Mouse (Mus musculus) gastrocnemius, postnatal 4 days (tissue): ENCODE data around the gene Pon3. TPM values are rescaled to one million over a fixed set of nuclear protein-coding genes. Genes with fewer than 3 reads are reported as not detected.
"Not testable (repeated sequence)": the region's sequence is repeated elsewhere in the genome, so short reads cannot be mapped to it uniquely, and the experiment has no call there.

Source experiments
- DNase-seq, 2 experiments: peaks; one replicate each; pipeline ENCODE4 v3.0.0; 2021 to 2022; ENCODE audit warnings: low spot score in 2 of 2, mixed read lengths in 2 of 2
- total RNA-seq, 2 experiments: library from RNA; stranded (reverse); gene quantifications; 2 replicates each; pipeline ENCODE4 v1.2.3; 2021

Gene Pon3
- total RNA-seq, 2 experiments from 2014 or later = 8.0 to 10.0 TPM

GRCm38 (mm10) chr6:5262322-5263249, 6.5 kb upstream of the Pon3 start:
- DNase-seq = no peak

DNA sequence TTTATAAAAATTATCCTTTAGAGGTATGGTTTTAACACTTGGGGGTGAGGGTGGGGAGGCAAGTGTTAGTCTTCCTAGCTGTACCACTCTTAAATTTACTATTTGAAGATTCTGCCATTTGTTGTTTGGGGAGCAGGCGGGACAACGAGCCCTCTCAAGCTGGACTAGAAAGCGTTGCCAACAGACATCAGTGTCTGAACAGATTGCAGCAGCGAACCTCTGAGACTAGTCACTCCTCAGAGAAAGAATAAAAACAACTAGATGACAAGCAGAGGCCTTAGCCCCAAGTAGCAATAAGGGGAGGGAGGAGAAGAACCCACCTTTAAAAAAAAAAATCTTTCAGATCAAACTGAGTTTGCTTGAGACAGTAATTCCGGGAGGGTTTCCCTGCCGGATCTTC, 795 bp downstream of the Pon3 start:
- no peak for DNase-seq

- DNase-seq = no peak
Measured at GRCm38 (mm10) chr6:5254869-5255268, 1.2 kb downstream of the Pon3 start.

DNA sequence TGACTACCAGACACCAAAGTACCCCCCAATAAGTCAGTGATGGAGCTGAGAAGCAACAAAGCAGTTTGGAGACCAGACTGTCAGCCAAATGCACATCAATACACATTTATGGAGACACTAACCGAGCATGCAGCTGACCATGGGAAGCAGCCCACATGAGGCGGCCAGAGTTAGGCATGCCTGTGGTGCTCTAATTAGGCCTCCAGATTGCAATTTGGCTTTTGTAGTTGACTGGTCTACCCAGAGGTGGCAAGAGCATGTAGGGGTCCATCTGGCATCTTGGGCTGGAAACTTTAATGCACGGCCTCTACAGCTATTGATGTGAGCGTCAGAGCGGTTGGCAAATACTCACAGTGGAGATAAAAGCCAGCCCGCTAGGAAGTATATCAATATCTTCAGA, 10.2 kb downstream of the Pon3 start:
- no peak for DNase-seq

DNA sequence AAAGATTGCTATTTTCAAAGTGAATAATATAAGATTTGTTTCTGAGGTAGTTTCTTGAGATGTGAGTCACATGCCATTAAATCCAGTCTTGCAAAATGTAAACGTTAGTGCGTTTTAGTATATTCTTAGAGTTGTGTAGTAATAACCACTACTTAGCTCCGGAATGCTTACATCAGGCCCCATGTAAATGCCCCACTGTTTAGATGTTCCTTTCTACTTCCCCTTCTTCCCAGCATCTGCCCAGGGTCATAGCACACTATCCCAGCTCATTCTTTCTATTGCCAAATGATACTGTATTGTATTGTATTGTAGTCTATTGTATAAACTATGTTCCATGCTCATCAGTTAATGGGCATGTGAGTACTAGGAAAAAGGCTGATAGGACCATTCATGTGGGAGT, 17.3 kb downstream of the Pon3 start:
- no peak for DNase-seq

DNA sequence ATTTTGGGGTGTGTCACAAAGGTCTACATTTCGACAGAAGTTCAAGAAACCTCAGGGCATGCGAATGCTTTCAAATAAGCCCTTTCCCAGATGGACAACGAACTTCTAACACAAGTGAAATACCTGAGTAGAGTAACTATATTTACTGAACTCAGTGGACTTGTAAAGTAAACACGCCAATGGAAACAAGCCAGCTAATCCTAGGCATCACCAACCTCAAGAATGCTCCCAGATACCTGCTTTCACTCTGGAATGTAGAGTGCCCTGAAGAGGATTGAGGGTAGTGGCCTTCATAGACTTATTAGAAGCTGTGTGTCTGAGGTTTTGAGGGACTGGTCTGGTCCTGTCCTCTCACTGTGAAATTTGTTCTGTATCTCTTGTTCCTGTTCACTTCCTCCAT, 18.6 kb downstream of the Pon3 start:
- DNase-seq = no peak

DNA sequence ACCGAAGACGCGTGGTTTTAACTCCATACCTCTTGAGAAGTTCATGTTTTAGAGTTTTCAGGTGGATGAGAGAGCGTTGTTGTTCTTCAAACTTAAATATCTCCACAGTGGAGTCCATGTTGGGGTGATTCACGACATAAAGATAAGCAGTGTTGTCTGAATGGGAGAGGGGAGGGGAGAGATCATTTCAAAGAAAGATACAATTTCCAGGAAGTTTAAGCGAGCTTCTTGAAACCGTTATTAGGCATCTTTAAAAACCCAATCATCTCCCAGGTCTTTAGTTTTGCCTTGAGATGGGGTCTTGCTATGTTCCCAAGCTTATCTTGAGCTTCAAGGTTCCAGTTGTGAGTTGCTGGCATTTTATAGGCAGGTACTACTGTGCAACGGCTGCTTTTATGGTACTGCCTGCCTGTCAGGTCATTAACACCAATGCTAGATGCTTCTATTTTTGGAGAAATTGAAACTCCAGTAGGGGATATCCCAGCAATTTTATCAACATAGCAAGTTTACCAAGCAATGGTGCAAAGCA, 19.2 kb downstream of the Pon3 start:
- no peak for DNase-seq

- no peak for DNase-seq
Measured at GRCm38 (mm10) chr6:5234563-5234962, 21.5 kb downstream of the Pon3 start.

DNA sequence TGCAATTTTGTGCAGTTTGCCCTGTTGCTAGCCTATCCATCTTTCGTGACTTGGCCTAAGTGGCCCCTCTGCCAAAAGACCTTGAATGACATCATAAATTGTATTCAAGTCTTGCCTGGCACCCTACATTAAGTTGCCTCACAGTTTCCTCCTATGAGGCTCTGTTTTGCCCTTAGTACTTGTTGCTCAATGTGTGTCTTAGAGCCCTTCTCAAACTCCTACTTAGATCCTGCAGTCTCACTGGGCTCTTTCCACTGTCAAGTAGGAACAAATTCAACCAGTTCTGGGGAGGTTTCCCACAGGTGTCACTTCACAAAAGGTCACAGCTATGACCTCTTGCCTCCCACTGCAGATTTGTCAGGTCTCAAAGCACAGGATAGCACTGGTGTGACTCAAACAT, 22.3 kb downstream of the Pon3 start:
- DNase-seq = no peak

DNA sequence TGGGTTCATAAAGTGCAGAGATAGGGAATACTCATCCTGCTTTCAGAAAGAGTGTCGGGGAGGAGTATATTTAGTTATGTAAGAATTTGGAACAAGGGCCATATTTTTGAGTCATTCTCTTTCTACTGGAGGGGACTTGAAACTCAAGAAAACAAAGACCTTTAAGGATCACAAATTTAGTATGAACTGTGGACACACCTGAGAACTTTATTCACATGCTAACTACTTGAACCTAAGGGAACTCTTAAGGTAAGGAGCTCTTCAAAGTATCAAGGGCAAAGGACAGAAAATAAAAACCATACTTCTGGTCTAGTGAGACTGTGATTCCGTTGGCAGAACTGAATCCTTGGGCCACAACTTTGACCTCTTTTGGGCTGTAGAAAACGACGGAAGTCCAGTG, 24.1 kb downstream of the Pon3 start:
- no peak for DNase-seq

DNA sequence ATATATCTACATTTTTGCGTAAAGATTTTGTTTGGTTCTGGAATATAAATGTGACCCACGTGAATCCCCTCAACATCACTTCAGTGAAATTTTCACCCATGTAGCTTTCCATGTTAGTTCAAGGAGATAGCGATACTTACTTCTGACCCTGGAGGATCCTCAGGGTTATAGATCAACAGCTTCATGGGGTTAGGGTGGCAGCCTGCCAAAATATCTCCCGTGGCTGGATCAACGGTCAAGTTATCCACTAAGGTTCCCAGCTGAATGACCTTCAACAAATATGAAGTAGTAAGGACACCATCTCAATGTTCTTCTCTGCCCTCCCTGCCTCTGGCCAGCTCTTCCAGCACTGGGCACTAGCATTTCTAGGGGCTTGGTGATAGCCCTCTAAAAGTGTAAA, 25.8 kb downstream of the Pon3 start:
- no peak for DNase-seq

DNA sequence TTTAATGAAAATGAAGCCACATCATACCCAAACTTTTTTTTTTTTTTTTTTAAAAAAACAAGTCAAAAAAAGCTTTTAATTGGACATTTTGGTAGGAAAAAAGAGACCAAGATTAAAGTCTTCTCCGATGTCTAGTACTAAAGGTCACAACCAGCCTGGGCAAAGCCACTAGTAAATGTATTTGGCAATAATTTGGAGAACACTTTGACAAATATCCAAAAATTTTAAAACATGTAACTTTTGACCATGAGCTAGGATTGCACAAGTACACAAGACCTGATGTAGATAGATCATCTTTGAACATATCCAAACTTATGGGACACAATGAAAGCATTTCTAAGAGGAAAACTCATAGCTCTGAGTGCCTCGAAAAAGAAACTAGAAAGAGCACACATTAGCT, 32.5 kb downstream of the Pon3 start:
- DNase-seq = not testable (repeated sequence)

DNA sequence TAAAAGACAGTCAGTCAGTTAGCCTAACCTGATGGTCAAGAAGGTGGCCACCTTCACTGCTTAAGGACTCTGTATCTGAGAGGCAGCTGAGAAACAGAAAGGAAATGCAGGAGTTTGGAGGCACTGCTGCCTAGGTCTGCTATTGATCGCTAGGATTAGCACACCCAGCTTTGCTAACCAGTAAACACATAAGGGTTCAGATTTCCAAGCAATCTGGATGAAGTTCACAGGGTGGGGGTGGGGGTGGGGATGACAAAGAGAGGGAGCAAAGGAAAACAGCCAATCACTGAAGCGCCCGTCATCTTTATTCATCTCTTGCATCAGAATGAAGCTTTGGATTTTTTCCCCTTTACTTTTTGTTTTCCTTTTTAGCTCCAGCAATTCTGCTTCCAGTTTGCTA, 34.0 kb downstream of the Pon3 start:
- DNase-seq = no peak

GRCm38 (mm10) chr6:5218190-5218589, 37.9 kb downstream of the Pon3 start:
- DNase-seq = no peak

DNA sequence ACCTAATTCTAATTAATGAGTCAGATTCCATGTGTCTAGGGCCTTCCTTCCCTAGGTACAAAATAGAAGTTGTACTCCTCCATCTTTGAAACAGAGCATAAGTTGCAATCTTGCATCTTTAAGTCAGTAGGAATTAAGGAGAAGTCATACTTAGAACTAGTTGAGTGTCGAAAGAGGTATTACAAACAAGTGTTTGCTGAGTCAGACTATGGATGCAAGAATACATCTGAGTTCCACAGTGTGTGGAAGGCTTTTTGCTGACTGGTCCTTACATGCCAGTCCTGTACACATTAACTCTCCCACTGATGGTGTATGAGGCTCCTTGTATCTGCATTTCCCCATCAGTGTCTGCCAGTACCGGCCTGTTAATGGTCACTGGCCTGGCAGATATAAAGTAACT, 48.3 kb downstream of the Pon3 start:
- DNase-seq = no peak

DNA sequence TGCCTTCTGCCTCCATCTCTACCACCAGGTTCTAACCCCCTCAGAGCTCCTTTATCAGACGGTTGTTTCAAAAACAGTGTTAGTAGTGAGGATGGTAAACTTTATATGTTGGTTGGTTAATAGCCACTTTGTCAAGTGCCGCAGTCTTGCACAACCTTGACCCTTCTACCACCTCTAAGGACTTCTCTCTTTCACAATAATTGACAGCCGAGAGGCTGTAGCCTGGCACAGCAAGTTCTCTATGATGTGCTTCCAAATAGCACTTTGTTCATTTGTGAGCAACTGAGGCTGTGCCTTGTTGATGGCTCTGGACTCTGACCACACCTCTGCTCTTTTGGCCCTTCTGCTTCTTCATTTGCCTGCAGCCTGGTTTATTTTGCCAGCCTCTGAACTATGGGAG, 56.2 kb downstream of the Pon3 start:
- no peak for DNase-seq

- DNase-seq = no peak
Measured at GRCm38 (mm10) chr6:5199376-5199905, 56.6 kb downstream of the Pon3 start.

- no peak for DNase-seq
Measured at GRCm38 (mm10) chr6:5198590-5198989, 57.5 kb downstream of the Pon3 start.

DNA sequence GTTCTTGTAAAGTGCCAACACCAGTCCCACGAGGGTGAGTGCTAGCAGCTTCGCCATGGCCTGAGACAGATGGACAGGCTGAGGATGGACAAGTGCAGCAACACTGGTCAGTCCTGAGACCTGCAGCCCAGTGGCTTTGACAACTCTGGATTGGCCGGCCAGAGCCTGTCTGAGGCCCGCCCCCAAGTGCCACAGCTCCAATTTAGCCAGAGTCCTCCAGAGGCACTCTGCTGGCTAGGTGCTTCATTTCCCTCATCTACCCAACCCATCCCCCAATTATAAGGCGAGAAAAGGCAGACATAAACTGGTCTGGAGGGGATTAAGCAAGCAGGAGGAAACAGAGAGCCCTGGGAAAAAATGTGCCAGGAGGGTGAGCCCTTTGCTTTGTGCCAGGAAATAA, 62.4 kb downstream of the Pon3 start, which contains the start of gene Pon1:
Gene Pon1, minus strand, starts transcription at position 254 of the 400 bp plus-strand sequence.
- no peak for DNase-seq

- no peak for DNase-seq
Measured at GRCm38 (mm10) chr6:5190761-5191160, 65.3 kb downstream of the Pon3 start.

- no peak for DNase-seq
Measured at GRCm38 (mm10) chr6:5189507-5189906, 66.6 kb downstream of the Pon3 start.

DNA sequence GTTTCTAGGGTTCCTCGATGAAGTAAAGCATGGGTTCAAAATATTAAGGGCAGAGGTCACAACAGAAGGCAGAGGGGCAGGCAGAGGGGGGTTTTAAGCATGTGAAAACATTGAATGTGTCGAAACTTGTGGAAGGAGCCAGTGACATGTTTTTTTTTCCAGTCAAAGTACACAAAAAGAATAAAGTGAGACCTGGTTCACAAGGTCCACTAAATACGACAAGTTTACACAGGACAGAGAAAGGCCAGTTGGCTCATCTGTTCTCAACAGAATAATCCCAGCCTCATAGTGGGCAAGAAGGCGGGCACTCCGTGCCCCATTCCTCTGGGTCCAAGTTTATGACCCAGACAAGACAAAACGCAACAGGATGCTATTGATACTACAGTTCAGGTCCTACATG, 67.1 kb downstream of the Pon3 start:
- no peak for DNase-seq

DNA sequence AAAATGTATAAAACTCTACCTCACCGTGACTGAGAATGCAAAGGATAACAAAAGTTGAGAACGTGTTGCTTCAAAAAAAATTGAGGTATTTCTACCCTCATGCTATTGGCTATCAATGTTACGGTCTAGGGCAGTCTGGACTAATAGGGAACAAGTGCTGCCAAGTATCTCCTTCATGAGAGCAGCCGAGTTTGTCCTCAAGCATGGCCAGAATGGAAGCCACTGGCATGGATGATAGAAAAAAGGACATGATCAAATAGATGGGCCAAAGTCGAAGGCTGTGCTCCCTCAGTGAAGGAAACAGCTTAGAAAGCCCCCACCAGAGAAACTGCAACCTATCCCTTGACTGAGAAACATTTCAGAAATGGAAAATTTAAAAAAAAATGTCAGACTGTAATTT, 68.0 kb downstream of the Pon3 start:
- no peak for DNase-seq
